Mouse (Mus musculus) small intestine, adult 2 months (tissue): ENCODE measurements around the gene Castor2. TPM values are rescaled to one million over a fixed set of nuclear protein-coding genes. Genes with fewer than 3 reads are reported as not detected.

ENCODE experiments used
- H3K27ac ChIP-seq: fragments of 200-500 bp; 2 replicates; pipeline ENCODE4 v1.5.1; 2012; ENCODE audit warnings: low read depth, low read length, control low read depth, inconsistent platforms; ENCODE audit not compliant: insufficient read depth
- H3K27me3 ChIP-seq: fragments of 200-500 bp; 2 replicates; pipeline ENCODE4 v1.6.1; 2012; ENCODE audit warnings: mild to moderate bottlenecking, moderate library complexity, low read length, inconsistent platforms; ENCODE audit not compliant: control insufficient read depth, insufficient read depth
- H3K36me3 ChIP-seq: fragments of 200-500 bp; 2 replicates; pipeline ENCODE4 v1.6.1; 2012; ENCODE audit warnings: mild to moderate bottlenecking, low read length, control low read depth, inconsistent platforms; ENCODE audit not compliant: control insufficient read depth, insufficient read depth
- H3K4me1 ChIP-seq: fragments of 200-500 bp; 2 replicates; pipeline ENCODE4 v1.6.1; 2012; ENCODE audit warnings: low read length, inconsistent platforms, mixed read lengths; ENCODE audit not compliant: control insufficient read depth, insufficient read depth, insufficient read length
- H3K4me3 ChIP-seq: fragments of 200-500 bp; 2 replicates; pipeline ENCODE4 v1.5.1; 2012; ENCODE audit warnings: low read depth, mild to moderate bottlenecking, control low read depth, inconsistent platforms, low read length, moderate library complexity
- CTCF ChIP-seq: fragments of 200-500 bp; IDR thresholded peaks from 2 replicates; pipeline ENCODE4 v1.5.1; 2012; ENCODE audit warnings: low read depth, mild to moderate bottlenecking, control low read depth, inconsistent platforms, low read length, moderate library complexity, mixed read lengths; ENCODE audit not compliant: insufficient replicate concordance, insufficient read length; ENCODE audit errors: extremely low read depth
- POLR2A ChIP-seq: fragments of 200-500 bp; IDR thresholded peaks from 2 replicates; pipeline ENCODE4 v1.6.1; 2012; ENCODE audit warnings: low read depth, mild to moderate bottlenecking, control low read depth, inconsistent platforms, low read length, moderate library complexity
- WGBS: fragments of 180-500 bp; shearing (Covaris S2); methylation state at CpG from one replicate; pipeline ENCODE4 v1.1.7; 2018; 5-methylcytosine and 5-hydroxymethylcytosine counted together
- polyA plus RNA-seq: library from polyadenylated mRNA; depleted of rRNA; stranded (reverse); fragments of >200 nt; gene quantifications from 2 replicates; pipeline ENCODE4 v1.2.3, GENCODE M21; 2012

Castor2 gene
- polyA plus RNA-seq, 1 experiment = 20.0 TPM

- TF ChIP-seq CTCF (no peak), POLR2A (no peak)
- Histone ChIP-seq H3K36me3 (peaks cover 5% of the 10 kb centered on the region), H3K27ac (no peak overlapping the region), H3K27me3 (no peaks in the 10 kb centered on the region), H3K4me1 (no peaks in the 10 kb centered on the region), H3K4me3 (no peak overlapping the region)
- WGBS = 80% methylated on average over 11 of the region's 11 CpGs
Observed at GRCm38 (mm10) chr5:134142381-134142780, 42.9 kb downstream of the Castor2 start.

GRCm38 (mm10) chr5:134144986-134145385 is 45.5 kb downstream of the Castor2 start:
- TF ChIP-seq POLR2A (no peak), CTCF (no peak)
- H3K27me3 ChIP-seq = no peaks in the 10 kb centered on the region
- H3K27ac ChIP-seq = no peak overlapping the region
- H3K4me1 ChIP-seq = no peaks in the 10 kb centered on the region
- no peak overlapping the region for H3K4me3 ChIP-seq
- WGBS = 94% methylated on average over 8 of the region's 8 CpGs
- H3K36me3 ChIP-seq = peaks cover 10% of the 10 kb centered on the region

- Histone ChIP-seq H3K4me1 (no peaks in the 10 kb centered on the region), H3K4me3 (no peak overlapping the region), H3K36me3 (peaks cover 14% of the 10 kb centered on the region), H3K27me3 (no peaks in the 10 kb centered on the region), H3K27ac (no peak overlapping the region)
- 87% methylated on average over 10 of the region's 10 CpGs for WGBS
- TF ChIP-seq POLR2A (no peak), CTCF (no peak)
Observed at GRCm38 (mm10) chr5:134147194-134147753, 47.8 kb downstream of the Castor2 start.

- WGBS = 88% methylated on average over 4 of the region's 4 CpGs
- TF ChIP-seq CTCF (no peak), POLR2A (no peak)
- peaks cover 14% of the 10 kb centered on the region for H3K36me3 ChIP-seq
Observed at GRCm38 (mm10) chr5:134148153-134148552, 48.6 kb downstream of the Castor2 start.

GRCm38 (mm10) chr5:134151895-134152294 is 52.4 kb downstream of the Castor2 start:
- H3K4me1 ChIP-seq = no peaks in the 10 kb centered on the region
- H3K36me3 ChIP-seq = peaks cover 30% of the 10 kb centered on the region
- TF ChIP-seq POLR2A (no peak), CTCF (no peak)
- no peaks in the 10 kb centered on the region for H3K27me3 ChIP-seq
- no peak overlapping the region for H3K27ac ChIP-seq
- 80% methylated on average over 11 of the region's 11 CpGs for WGBS
- H3K4me3 ChIP-seq = no peak overlapping the region

More at GRCm38 (mm10) chr5:134148153-134148552, 48.6 kb downstream of the Castor2 start:
- Histone ChIP-seq H3K4me3 (no peak overlapping the region), H3K27me3 (no peaks in the 10 kb centered on the region), H3K4me1 (no peaks in the 10 kb centered on the region), H3K27ac (no peak overlapping the region)

GRCm38 (mm10) chr5:134155916-134156466 is 56.5 kb downstream of the Castor2 start:
- no peak overlapping the region for H3K4me3 ChIP-seq
- H3K4me1 ChIP-seq = no peaks in the 10 kb centered on the region
- peaks cover 27% of the 10 kb centered on the region for H3K36me3 ChIP-seq
- H3K27ac ChIP-seq = no peak overlapping the region
- no peaks in the 10 kb centered on the region for H3K27me3 ChIP-seq
- 82% methylated on average over 7 of the region's 7 CpGs for WGBS
- no peak for TF ChIP-seq CTCF
- no peak for TF ChIP-seq POLR2A

GRCm38 (mm10) chr5:134164688-134165087 is 65.2 kb downstream of the Castor2 start:
- no peaks in the 10 kb centered on the region for H3K27me3 ChIP-seq
- TF ChIP-seq CTCF = no peak
- H3K27ac ChIP-seq = no peak overlapping the region
- 33% methylated on average over 5 of the region's 5 CpGs for WGBS
- H3K4me3 ChIP-seq = no peak overlapping the region
- peaks cover 2% of the 10 kb centered on the region; the same call in 1 of the 2 replicates for H3K4me1 ChIP-seq
- peaks cover 20% of the 10 kb centered on the region for H3K36me3 ChIP-seq

GRCm38 (mm10) chr5:134166642-134167041 is 67.1 kb downstream of the Castor2 start:
- H3K36me3 ChIP-seq = peaks cover 16% of the 10 kb centered on the region
- H3K27me3 ChIP-seq = no peaks in the 10 kb centered on the region
- WGBS = 87% methylated on average over 7 of the region's 7 CpGs
- H3K4me3 ChIP-seq = no peak overlapping the region
- TF ChIP-seq CTCF = no peak
- TF ChIP-seq POLR2A = no peak
- H3K4me1 ChIP-seq = peaks cover 6% of the 10 kb centered on the region
- no peak overlapping the region for H3K27ac ChIP-seq
